Mouse (Mus musculus) brain, embryonic 18.5 days (tissue): ENCODE data around the gene Nfasc.

ENCODE experiments used
- DNase-seq: peaks from one replicate; pipeline ENCODE4 v3.0.0-alpha.2; 2012; ENCODE audit warnings: low read depth, low spot score

The Nfasc gene

GRCm38 (mm10) chr1:132741175-132741997, at the start of gene Nfasc:
Gene Nfasc, minus strand, starts transcription at chr1:132741797.
- no peak for DNase-seq

DNA sequence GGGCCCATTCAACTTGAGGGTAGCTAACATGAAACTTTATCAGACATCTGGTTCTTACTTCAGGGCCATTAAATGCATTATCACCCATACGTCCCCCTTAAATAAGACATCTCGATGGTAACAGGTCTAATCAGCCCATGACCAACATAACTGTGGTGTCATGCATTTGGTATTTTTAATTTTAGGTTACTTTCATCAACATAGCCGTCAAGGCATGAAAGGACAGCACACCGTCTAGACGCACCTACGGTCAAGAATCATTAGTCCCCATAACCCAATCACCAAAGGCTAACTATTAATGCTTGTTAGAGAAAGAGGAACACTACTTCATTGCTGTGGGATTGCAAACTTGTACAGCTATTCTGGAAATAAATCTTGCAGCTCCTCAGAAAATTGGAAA, 49.5 kb upstream of the Nfasc start:
- DNase-seq, result no peak

GRCm38 (mm10) chr1:132786866-132787265, 45.3 kb upstream of the Nfasc start:
- no peak for DNase-seq

- DNase-seq, result no peak
These were observed 40.2 kb upstream of the Nfasc start for GRCm38 (mm10) chr1:132781607-132782445.

DNA sequence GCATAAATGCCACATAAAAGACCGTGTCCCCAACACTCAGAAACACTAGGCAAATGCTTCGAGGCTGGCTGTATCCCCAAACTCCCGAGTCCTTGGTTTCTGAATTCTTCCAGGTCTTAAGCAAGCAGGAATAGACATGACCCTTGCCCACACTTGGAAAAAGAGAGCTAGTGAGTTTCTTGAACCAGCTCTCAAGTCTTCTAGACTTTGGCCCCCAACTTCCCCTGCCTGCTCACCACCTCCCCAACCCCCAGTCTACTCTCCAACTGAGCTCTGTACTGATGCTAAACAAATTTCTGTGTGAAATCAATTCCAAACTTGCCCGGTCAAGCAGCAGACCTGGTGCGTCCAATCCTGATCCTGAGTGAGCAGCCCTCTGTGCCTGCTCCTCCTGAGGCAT, 39.4 kb upstream of the Nfasc start:
- no peak for DNase-seq

DNA sequence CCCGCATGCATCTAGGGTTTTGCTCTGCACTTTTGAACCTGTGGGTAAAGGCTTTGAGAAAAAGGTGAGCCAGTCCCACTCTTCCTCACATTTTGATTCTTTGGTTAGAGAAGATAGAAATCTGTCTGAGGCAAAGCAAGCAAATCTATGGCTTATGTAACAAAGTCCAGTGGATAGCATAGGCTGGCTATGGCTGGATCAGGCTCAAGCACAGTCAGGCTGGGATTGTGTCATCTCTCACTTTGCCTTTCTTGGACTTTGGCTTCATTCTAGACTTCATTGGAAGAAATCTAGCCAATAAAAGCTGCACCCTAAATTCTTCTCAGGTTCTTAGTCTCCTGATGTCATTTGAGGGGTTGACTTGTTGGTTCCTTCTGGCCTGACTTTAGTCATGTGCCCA, 38.7 kb upstream of the Nfasc start:
- DNase-seq, result no peak

GRCm38 (mm10) chr1:132774959-132775358, 33.4 kb upstream of the Nfasc start:
- DNase-seq, result no peak

- no peak for DNase-seq
These were observed 29.8 kb upstream of the Nfasc start for GRCm38 (mm10) chr1:132771377-132771776.

- DNase-seq, result no peak
These were observed 28.0 kb upstream of the Nfasc start for GRCm38 (mm10) chr1:132769559-132769958.

- no peak for DNase-seq
These were observed 25.8 kb upstream of the Nfasc start for GRCm38 (mm10) chr1:132767422-132767821.

DNA sequence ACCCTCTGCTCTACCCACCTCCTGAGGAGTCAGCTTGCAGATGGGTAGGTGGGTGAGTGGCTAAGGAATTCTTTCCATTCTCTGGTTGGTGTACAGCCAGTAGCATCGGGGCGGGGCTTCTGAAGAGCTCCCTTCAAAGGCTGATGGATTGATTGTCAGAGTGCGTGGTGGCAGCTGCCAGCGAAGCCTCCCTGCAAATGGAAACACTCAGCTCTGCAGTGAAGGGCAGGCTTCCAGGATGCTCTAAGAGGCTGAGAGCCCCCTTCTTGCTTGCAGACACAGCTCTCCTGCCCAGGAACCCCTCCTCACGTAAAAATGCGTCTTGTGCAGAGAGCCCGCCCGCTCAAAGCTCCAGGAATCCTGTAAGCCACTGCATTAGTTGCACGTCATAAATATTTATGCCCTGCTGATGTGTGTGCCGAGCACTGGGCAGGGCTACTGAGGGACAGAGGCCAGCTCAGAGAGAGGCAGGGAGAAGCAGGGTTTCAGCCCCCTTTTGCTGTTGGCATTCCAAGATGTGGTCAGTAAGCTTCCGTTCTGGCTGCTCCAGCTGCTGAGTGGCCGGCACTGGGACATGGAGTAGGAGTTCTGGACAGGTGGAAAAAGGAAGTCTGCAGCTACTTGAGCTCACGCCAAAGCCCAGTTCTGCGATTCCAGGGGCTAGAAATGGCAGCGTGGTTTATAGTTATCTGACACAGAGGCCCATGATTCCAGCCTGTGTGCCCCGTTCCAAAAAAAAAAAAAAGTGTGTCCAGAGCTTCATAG, 24.5 kb upstream of the Nfasc start:
- no peak for DNase-seq

- DNase-seq, result no peak
These were observed 23.6 kb upstream of the Nfasc start for GRCm38 (mm10) chr1:132765222-132765621.

- DNase-seq, result no peak
These were observed 17.8 kb upstream of the Nfasc start for GRCm38 (mm10) chr1:132759390-132759789.

DNA sequence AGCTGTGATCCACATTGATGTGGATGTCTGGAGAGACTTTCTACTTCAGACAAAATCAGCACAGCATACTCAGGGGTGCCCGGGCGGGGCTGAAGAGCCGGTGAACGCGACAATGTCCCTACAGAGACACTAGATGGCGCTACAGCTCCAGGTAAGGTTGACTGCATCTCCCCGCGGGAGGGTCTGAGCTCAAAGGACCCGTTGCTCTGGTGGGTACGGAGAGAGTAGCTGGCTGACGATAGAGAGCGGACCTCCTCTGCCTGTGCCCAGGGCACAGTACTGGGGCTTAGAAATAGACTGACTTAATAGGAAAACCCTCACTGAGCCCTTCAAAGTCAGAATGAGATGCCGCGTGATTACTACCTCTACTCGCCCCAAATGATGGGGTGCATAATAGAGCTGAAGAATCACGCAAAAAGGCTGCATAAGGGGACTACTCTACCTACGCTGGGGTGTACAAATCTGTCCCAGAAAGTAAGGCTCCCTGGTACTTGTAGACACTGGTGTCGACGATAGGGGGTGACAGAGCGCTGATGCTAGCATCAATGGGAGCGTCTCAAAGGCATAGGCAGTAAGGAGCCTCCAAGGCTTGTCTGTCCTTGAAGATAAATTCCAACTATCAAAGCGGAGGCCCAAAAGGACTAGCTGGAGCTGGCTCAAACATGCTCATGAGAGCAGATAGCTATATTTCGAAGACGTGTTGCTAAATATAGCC, 17.2 kb upstream of the Nfasc start:
- peak; percentile 66 for DNase-seq

- DNase-seq, result no peak
These were observed 13.6 kb upstream of the Nfasc start for GRCm38 (mm10) chr1:132755211-132755610.

DNA sequence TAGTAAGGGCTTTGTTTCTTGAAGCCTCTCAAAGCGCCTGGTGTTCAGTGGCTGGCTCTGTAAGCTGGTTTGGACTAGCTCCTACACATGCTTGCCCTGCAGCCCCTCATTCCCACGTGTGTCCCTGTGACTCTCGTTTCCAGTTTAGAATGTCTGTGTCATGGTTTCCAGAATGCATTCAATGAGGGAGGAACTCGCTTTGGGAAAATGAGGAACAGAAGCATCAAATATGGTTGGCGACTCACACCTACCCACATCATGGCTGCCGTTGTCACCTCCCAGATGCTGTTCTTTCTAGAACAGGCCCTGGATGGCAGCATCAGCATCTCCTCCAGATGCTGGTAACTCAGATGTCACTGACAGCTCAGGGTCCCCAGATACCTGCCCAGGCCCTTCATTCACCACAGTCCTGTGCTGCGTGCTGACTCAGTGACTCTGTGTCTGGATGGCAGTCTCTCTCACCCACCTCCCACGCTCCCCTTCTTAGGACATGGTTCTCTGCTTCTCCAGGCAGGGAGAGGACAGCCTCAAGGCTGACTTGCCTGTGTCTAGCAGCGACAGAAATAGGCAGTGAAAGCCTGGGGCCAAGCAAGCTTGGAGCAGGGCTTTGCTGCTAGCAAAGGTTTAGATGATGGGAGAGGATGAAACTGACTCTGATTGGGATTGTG, 7.8 kb upstream of the Nfasc start:
- no peak for DNase-seq

DNA sequence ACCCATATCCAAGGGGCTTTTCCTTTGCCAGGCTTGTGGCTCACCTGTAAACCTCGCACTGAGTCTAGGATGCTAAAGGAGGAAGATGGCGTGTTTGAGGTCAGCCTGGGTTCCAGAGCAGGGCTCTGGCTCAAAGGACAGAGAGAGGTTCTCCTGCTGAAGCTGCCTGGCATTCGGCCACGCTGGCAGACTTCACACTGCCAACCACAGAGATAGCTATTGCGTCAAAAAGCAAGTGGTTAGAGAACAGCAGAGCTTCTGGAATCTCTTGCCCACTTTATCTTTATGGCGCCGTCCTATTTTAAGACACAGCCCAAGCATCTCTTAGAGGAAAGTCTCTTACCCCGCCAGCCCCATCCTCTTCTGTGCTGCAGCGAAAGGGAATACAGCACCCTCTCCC, 4.7 kb upstream of the Nfasc start:
- no peak for DNase-seq

GRCm38 (mm10) chr1:132745636-132746035, 4.0 kb upstream of the Nfasc start:
- DNase-seq, result no peak

DNA sequence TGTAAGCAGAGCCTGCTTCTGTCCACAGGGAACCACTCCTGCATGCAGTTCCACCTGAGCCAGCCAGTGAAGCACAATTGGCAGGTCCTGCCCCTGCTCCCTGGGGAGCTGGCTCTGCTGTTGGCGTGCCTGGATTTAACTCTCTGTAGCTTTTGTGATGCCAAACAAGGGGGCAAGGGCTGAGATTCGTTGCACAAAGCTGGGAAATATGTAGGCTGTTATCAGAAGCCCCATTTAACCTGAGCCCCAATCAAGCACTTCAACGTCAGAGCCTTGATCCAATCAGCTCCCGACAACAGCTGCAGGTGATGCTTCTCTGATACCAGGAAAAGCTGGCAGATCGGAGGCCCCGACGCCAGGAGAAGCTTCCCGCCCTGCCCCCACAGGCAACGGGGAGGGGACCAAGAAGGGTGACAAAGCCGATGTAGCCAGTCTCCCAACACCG, 2.5 kb downstream of the Nfasc start:
- peak; percentile 78 for DNase-seq

- DNase-seq, result no peak
These were observed 5.4 kb downstream of the Nfasc start for GRCm38 (mm10) chr1:132736171-132736570.
